Mouse (Mus musculus): ENCODE results near the gene Arhgef11. TPM values are rescaled to one million over a fixed set of nuclear protein-coding genes. Genes with fewer than 3 reads are reported as not detected.

Gene Arhgef11
- total RNA-seq, 2 experiments from 2014 or later, result 5.5 to 8.7 TPM

DNA sequence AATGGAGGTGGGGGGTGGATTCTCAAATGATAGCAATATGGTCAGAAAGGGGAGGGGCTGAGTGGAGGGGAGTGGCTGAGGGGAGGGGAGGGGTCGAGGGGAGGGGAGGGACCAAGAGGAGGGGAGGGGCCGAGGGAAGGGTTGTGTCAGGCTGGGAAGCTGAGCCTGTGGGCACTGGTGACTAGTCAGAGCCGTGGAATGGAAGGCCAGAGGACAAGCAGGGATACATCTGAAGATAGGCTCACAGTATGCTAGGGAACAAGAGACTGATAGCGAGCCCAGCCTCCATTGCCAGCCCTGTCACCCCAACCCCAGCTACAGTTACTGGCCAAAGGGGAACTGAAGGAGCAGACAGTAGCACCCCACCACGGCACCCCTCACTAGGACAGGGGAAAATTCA, 141.3 kb downstream of the Arhgef11 start:
- ATAC-seq (replicated peaks; ENCODE audit: poor library complexity), result no peak

DNA sequence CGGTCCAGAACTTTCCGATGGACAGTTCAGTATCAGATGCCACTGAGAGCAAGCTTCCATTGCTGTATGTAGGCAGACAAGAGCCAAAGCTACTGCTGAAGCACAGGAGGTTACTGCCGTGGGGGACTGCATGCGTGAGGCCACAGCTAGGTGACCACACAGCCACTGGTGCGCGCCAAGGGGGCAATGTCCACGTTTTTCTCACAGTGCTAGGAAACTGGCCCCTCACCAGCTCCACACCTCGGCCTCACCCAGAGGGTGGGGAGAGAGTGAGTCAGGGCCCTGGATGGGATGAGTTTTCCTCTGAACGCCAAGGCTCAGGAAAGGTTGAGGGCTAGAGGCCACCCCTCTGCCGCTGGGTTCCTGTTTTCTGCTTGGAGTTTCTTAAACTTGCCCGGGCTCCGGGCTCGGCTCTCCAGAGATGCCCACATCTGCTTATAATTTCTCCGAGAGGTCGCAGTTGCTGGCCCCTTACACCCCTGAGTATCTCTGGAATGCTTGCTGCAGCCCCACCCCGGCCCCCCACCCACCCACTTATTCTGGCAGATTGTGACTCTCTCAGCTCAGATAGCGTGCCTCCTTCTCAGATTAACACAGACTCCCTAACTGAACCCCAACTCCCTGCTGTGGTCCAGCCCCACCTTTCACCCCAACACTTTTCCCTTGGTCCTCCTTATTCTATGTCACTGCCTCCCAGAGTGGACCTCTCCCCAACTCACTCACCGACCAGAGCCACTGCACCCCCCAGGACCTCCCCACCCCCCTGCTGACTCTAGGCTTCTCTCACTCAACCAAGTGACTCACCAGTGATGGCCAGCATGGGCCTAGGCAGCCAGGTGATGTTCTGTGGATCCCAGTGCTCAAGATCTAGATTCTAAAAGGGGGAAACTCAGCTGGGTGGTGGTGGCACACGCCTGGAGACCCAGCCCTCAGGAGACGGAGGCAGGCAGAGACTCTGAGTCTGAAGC, 144.3 kb downstream of the Arhgef11 start:
- no peak for ATAC-seq (replicated peaks; ENCODE audit: poor library complexity)

DNA sequence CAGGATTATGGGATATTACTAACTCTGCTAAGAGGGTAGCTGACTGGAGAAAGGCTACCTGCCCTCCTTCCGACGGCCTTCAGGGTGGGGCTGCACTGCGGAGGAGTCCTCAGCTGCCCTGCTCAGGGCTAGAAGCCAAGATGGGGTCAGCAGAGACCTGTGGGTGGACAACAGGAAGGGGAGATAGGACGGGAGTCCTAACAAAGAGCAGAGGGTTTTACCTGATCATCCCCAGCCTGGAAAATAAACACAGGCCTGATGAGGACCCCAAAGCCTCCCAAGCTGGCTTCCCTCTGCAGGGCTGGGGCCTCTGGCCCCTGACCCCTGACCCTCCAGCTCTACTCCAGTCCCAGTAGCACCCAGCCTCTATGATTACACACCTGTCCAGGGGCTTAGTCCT, 145.8 kb downstream of the Arhgef11 start:
- no peak for ATAC-seq (replicated peaks; ENCODE audit: poor library complexity)

DNA sequence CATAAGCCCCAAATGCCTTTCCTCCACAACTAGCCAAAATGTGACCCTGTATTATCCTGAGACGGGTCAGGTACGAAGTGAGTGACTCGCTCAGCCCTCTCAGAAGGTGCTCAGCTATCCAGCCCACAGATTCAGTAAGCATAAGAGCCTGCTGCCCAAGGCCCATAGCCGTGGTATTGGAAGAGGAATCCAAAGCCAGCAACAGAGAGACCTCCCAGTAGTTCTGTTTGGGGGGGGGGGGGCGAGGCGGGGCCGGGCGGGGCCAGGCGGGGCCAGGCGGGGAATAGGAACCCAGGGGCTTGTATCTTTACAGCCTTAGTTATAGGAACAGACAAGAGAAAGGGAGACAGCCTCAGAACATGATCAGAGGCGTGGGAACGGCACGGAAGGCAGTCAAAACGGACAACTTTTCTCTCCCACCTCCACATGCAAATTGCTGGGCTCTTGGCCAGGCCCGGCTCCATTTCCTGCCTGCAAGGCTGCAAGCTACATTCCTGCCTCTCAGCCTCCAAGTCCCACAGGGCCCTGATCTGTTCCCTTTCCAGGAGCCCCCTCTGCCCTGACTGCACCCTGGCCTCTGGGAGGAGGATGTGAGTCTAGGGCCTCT, 146.4 kb downstream of the Arhgef11 start:
- ATAC-seq (replicated peaks; ENCODE audit: poor library complexity), result no peak

DNA sequence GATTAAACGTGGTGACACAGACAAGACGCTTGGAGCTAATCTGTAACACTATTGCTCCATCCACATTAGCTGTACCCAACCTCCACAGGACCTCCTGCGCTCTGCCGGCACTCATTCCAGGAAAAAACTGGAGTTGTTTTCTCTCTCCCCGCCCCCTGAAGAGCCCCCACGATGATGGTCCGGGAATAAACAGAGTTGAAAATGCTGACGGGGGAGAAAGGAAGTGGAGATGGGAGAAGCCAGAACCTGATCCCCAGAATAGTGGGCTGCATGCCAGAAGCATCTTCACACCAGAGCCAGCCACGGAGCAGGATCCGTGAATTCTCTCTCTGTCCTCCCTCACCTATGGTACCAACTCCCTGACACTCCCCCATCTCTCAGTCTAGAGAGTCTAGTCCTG, 147.1 kb downstream of the Arhgef11 start:
- ATAC-seq (replicated peaks; ENCODE audit: poor library complexity), result no peak

DNA sequence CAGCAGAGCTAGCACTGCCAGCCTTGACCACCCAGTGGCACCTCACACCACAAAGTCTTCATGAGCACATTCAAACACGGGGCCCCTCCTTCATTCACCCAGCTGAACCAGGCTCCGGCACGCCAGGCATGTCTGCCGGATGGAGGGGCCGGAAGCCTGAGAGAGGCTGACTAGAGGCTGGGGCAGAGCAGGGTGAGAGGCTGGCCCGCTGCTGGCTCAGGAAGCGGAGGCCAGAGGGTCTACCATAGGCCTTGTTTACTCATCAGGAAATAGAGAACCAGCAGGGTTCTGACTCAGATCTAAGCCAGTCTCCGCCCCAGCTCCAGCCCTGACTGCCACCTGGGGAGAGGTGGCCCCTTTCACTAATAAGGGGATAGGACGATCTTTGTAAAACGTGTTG, 147.7 kb downstream of the Arhgef11 start:
- ATAC-seq (replicated peaks; ENCODE audit: poor library complexity), result peak; percentile 69

DNA sequence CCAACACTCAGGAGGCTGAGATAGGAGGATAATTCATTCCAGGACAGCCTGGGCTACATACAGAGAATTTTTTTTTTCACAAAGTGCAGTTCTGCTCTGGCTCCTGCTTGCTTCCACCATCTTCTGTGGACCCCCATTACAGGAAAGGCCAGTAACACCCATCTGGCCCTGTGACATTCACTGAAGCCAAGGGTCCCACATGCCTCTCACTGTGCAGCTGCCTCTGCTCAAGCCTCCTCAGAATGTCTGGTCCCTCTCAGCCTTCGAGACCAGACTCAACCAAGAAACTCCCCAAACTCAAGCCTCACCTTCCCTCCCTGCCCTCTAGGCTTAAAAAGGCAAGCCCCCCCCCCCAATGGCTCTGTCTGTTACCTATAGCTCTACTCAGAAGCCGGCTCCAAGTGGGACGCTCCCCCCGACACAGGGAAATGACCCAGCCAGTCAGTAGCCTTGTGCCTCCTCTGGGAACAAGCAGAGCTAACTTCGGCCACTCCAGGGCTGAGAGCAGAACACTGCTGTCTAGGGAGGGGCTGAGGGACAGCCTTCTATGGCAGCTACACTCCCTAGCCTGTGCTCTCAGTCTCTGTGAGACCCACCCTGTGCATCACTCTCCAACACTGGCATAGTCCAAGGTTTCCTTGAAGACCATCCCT, 148.4 kb downstream of the Arhgef11 start:
- no peak for ATAC-seq (replicated peaks; ENCODE audit: poor library complexity)

DNA sequence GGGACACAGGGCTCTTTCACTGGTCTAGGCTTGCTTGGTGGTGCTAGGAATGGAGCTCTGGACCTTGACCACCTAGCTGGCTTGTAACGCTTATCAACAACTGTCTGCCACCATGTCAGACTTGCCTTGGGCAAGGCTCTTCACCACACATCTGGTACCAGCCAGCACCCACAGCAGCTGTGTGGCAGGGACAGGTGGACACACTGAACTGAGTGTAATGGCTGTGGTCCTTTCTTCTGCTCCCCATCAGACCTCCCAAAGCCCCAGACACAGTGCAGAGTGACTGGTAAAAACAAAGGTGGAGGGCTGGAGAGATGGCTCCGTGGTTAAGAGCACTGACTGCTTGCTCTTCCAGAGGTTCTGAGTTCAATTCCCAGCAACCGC, 148.9 kb downstream of the Arhgef11 start:
- no peak for ATAC-seq (replicated peaks; ENCODE audit: poor library complexity)

DNA sequence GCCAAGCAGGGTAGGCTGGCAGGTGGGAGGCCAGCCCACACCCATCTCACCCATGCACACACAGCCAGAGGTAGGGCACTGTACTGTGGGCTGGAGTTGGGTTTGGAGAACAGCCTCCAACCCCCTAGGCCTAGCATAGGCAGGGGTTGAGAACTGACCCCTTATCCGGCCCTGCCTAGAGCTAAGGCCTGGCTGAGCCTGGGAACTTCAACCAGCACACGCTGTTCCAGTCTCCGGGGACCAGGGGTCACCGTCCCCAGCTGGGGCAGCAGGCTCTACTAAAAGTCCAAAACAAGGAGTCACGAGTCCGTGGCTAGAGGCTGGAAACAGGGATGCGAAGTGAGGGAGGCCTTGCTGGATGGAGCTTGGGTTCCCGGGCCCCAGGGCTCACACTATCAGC, 150.4 kb downstream of the Arhgef11 start:
- no peak for ATAC-seq (replicated peaks; ENCODE audit: poor library complexity)

DNA sequence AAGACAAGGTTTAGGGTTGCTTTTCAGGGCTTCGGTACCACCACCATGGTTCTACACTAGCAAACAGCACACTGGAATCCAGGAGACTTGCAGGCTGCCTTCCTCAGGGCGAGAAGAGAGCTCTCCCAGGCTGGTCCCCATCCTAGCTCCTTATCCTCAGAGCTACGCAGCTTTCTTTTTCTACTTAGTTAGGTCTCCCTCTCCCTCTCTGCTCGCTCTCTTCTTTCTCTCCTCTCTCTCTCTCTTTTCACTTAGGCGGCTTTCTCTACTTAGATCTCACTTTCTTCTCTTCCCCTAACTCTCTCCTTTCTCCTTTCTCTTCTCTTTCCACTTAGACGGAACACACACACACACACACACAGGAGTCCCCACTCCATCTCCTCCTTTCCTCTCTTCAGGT, 151.1 kb downstream of the Arhgef11 start:
- no peak for ATAC-seq (replicated peaks; ENCODE audit: poor library complexity)

DNA sequence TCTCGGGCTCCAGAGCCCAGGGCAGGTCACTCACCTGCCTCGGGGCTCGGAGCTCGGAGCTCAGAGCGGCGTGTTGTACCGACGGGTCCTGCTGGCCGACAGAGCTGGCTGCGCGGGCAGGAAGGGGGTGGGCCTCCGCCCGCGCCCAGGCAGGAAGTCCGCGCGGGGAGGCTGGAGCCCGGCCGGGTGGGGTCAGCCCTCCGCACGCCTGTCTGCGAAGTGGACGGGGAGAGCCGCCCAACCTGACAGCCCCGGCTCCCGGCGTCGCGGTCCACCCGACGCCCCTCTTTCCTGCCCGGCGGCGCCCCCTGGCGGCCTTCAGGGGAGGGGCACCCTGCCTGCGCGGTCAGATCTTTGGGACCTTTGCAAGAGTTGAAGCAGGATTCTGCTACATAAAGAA, 151.5 kb downstream of the Arhgef11 start:
- ATAC-seq (replicated peaks; ENCODE audit: poor library complexity), result peak; percentile 60

DNA sequence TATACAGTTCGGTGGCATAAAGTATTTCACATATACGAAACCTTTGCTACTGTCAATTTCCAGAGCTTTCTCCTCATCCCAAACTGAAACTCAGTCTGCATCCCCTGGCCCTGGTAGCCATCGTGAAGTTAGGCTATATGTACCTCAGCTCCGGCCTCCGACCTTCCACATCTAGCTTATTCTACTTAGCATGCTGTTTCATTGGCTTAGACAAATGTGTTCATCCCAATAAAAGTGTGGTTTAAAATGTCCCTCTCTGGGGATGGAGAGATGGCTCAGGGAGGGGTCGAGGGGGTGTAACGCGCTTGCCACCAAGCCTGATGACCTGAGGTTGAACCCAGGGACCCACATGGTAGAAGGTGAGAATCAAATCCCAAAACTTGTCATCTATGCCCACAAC, 152.1 kb downstream of the Arhgef11 start:
- ATAC-seq (replicated peaks; ENCODE audit: poor library complexity), result no peak

DNA sequence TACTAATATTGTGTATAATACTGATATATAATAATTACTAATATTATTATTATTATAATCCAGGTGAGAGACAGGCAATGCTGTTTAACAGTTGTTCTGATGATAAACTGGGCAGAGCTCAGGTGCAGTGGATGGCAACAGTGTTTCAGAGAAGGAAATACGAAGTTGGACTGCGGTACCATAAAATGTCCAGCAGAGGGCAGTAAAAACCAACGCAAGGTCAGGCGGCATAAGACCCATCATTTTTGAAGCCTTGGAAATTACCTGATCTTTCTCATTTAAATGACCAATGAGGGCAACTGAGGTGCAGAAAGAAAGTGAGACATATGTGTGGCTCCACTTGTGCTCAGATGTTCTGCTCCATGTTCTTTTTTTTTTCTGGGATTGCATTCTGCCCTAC, 152.9 kb downstream of the Arhgef11 start:
- ATAC-seq (replicated peaks; ENCODE audit: poor library complexity), result peak; percentile 69

DNA sequence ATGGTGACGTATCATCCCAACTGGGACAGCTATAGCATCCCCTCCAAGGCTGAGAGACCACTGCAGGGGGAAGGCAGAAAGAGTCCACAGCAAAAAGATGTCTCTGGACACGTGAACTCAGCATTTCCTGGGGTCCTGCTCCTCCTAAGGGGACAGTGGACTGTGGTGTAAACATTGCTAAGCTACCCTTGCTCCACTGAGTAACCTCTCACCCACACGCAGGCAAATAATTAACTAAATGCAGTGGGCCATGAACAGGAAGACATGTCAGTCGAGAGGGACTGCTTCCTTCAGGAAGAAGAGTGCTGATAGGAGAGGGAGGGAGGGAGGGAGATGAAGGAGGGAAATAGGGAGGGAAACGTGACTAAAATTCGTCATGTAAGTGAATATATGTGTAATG, 153.7 kb downstream of the Arhgef11 start:
- ATAC-seq (replicated peaks; ENCODE audit: poor library complexity), result no peak

DNA sequence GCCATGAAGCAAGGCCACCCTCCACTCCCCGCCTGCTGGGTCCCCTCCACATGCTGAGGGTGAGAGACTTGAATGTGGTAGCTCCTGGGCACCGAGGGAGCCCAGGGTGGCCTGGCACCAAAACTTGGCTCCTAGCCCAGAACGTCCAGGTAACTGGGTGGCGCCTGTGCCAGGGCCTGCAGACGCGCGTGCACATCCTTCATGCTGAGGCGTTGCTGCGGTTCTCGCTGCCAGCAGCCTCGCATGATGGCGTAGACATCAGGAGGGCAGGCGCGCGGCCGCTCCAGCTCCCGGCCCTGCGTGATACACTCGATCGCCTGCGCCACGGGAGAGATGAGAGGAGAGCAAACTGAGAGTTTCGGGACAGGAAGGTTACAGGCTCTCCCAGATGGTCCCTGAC, 160.9 kb downstream of the Arhgef11 start:
- no peak for ATAC-seq (replicated peaks; ENCODE audit: poor library complexity)

DNA sequence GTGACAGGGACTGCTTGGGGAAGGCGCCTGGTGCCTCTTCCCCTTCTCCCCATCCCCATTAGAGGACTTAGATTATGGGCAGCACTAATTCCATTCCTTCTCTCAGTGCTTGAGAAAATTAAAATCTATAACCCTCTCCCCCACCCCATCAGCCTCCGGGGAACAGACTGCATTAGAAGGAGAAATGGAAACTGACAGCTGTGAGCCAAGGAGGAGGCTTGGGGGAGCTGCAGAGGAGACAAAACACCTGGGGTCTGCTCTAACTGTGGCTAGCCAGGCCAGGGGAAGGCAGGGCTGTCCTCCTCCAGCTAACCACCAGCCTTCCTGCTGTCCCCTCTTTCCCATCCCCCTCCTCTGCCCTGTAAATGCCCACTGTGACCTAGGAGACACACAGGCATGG, 161.7 kb downstream of the Arhgef11 start:
- no peak for ATAC-seq (replicated peaks; ENCODE audit: poor library complexity)

DNA sequence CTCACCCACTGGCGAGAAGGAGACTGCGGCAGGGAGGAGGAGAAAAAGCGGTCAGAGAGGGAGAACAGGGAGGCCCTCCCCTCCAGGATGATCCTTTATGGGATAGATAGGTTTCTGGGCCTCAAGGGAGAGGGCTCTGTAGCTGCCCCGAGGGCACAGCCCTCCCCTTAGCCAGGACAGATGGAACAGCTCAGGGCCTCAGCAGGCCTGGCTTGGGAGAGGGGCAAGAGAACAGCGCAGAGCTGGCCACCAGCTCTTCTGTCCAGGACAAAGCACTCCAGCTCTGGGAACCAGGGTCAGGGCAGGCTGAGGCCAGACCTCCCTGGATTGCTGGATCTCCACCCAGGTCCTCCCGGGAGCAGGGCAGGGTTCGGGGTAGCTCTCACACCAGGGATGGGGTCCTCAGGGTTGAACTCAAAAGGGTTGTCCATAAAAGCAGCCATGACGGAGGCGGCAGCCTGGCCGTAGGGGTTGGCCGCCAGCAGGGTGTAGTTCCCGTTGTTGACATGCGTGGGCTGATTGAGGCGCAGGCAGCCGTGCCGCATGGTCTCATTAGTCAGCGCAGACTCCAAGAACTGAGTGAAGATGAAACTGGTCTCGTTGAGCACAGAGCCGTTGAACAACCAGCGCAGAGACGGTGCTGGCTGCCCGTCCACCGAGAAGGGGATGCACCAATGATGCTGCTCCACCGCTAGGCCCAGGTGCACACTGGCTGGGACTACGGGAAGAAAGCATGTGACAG, 166.1 kb downstream of the Arhgef11 start:
- no peak for ATAC-seq (replicated peaks; ENCODE audit: poor library complexity)

DNA sequence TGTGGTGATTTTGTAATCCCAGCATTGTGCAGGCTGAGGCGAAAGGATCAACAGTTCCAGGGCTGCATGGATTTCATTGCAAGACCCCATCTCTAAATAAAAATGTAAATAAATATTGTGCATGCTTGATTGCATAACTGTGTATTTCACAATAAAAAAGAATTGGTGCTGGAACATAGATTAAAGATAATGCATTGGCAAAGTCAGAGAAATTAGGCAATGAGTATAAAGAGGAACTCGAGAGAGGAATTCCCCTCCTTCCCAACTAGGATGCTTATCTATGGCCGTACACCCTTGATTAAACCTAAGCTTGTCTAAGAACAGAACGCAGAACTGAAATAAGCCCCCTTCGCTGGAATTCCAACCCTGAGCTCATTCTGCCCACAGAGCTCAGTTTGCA, 167.8 kb downstream of the Arhgef11 start:
- ATAC-seq (replicated peaks; ENCODE audit: poor library complexity), result no peak; the same call in 1 of the 2 replicates

DNA sequence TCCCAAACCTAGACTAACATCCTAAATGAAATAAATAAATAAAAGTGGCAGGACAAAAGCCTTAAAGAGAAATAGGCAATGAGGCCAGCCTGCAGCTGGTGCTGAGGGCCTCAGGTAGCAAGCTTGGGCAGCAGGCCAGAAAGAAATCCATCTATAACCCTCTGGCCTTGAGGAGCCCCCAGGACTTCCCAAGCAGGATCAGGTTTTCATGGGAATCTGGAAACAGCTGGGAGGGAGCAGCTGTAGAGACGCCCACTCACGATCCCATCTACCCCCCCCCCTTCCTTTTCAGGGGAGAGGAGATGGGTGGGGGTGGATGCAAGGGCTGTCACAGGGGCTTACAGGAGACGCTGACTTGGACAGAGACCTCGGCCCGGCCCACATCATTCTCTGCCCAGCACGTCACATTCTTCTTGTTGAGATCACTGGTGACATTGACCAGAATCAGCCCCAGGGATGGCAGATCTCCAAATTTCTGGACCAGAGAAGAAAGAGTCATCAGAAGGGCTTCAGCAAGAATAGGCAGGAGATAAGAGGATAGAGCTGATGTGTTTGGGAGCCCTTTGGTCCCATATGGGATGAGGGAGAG, 168.4 kb downstream of the Arhgef11 start:
- ATAC-seq (replicated peaks; ENCODE audit: poor library complexity), result no peak

Data from megakaryocyte progenitor cell, adult 5-6 weeks (primary cell).